Mouse (Mus musculus) left cerebral cortex, postnatal 14 days (tissue): ENCODE measurements around the gene Pcyt1b. TPM values are rescaled to one million over a fixed set of nuclear protein-coding genes. Genes with fewer than 3 reads are reported as not detected.

Source experiments
- DNase-seq, 2 experiments: peaks; one replicate each; pipeline ENCODE4 v3.0.0; 2021 to 2022; ENCODE audit warnings: low spot score in 2 of 2, mixed read lengths in 1 of 2
- intact Hi-C: fragments of 180-260 bp; cut with DNase I; formaldehyde crosslinking; loops from one replicate; pipeline ENCODE4 v1.15.1; 2025
- long read RNA-seq, 2 experiments: library from polyadenylated mRNA; stranded (forward); transcript quantifications; one replicate each; pipeline ENCODE4 v2.0.0; 2021
- total RNA-seq, 2 experiments: library from RNA; stranded (reverse); gene quantifications; 2 replicates each; pipeline ENCODE4 v1.2.3; 2021

Pcyt1b gene
- 10 to 100 TPM; 44.5 to 44.6 TPM for total RNA-seq
- long read RNA-seq, experiment 1, full-length matches to known transcripts, result 3 of 11 reads
- long read RNA-seq, experiment 1, partial matches to known transcripts, result 8 of 11 reads
- long read RNA-seq, experiment 1, other reads (novel, unspliced or antisense), result 0 of 11 reads
- long read RNA-seq, experiment 2, full-length matches to known transcripts, result 5 of 8 reads
- long read RNA-seq, experiment 2, partial matches to known transcripts, result 0 of 8 reads
- long read RNA-seq, experiment 2, other reads (novel, unspliced or antisense), result 3 of 8 reads

DNA sequence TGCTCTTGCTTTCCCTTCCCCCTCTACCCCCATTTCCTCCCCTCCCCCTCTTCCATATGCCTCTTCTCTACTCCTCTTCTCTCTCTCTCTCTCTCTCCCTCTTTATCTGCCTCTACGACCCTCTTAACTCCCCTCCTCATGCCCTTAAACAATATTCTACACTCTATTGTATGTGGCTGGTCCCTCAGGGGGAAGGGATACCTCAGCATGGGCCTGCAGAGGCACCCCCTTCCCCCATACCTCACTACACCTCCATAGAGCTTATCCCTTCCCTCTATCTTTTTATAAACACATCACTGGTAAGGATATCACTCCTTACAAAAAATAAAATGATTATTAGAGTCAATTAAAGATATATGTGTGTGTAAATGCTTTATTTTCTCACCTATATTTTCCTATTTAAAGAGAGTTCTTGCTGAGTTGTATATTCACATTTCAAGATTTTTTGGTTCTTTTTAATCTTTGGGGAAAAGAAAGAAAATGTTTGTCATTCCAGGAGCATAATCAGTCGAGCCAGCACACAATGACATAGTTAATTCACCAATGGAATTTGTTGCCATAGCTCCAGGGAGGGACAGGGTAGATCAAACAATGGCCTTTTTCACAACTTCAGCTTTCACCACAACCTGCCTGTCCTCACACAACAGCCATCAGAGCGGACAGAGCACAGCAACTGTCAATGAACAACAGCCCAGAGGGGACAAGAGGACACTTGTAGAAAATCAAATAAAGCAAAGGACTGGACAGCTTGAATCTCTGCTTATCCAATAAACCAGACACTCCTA, at the start of gene Pcyt1b:
TSS of gene Pcyt1b (plus strand) at position 646 of the 785 bp plus-strand sequence.
- no peak for DNase-seq
- intact Hi-C loops, result no loop called here

DNA sequence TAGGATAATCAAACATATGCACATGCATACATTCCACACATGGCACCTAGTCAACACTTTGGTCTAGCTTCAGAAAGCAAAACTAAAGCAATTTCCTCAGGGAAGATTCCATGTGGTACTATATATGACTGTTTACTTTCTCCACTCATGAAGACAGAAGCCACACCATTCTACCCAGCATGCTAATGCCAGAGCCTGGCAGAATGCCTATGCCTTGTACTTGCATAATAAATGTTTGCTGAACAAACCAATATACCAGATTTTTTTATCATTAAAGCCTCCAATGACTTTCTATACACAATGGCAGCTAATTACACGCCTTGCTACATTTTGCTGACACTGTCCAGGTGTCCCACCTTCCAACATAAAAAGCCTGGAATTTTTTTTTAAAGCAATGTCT, 24.4 kb upstream of the Pcyt1b start:
- no peak for DNase-seq
- intact Hi-C loops, result no loop called here

DNA sequence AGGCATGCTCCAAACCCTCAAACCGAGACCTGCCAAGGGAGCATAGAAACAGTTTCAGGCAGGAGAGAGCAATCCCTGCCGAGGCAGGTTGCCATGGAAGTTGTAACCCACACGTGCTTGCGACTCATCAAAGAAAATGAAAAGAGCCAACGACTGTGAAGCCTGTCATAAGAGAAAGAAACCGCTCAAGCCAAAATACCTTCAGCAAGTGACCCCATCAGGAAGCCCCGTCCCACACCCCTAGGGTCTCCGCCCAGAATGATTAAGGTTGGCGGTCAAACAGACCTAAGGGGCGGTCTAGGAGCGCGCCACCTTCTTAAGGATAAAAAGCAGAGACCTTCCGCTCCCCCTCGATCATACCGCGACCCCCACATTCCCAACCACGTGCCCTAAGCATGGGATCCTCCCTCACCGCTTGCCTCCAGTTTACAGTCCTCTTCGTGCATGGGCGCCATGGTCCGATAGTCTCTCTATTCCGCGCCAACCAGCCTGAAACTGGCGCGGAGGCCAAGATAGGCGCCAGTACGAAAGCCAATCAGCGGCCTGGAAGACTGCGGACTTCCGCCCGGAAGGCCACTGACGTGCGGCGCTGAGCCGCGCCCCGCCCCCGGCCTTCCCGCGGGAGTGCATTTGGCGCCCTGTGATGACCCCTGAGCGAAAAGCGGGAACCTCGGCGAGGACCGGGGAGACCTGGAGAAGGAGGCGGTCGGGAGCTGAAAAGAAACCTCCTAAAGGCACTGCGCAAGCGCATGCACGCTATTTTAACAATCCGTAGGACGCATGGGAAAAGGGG, 22.8 kb upstream of the Pcyt1b start, which contains the start of gene Pola1:
TSS of gene Pola1 (minus strand) at position 499 of the 793 bp plus-strand sequence.
- peak; percentile 70 to 75 for DNase-seq
- intact Hi-C loops, result no loop called here

DNA sequence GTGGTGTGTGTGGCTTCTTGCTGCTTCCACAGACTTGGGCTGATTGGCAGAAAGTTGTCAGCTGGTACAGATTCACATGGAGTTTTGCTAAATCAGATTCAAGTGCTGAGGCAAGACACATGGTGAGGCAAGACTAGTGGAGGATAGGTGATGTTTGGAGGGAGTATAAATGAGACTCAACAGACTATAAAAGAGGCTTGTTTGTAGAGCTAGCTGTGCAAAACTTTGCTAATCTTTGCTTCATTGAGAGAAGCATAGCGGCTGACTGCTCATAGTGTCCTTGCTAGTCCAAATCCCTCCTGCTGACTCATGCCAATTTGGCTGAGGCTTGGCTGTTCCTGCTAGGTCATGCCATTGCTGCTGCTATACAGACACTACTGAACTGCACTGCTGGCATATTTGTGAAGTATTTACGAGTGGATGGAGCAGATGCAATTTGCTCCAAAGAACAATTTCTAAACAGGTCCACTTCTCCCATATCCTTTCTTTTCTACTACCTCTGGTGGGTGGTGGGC, 19.7 kb upstream of the Pcyt1b start:
- intact Hi-C loops, result no loop called here
- no peak for DNase-seq

DNA sequence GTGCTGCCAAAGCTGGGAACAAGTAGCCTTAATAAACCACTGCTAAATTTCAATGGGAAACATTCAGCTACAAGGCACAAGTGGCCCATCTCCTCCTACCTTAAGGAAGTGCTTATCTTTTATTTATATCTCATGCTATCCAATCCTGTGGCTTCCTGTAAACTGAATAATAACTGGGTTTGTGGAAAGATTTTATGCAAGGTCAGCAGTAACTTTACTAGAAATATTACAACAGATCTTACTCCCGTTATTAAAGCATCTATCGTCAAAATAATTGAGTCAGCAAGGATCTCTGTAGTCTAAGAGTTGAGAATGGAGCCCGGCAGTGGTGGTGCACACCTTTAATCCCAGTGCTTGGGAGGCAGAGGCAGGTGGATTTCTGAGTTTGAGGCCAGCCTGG, 11.1 kb upstream of the Pcyt1b start:
- no peak for DNase-seq
- intact Hi-C loops, result no loop called here

DNA sequence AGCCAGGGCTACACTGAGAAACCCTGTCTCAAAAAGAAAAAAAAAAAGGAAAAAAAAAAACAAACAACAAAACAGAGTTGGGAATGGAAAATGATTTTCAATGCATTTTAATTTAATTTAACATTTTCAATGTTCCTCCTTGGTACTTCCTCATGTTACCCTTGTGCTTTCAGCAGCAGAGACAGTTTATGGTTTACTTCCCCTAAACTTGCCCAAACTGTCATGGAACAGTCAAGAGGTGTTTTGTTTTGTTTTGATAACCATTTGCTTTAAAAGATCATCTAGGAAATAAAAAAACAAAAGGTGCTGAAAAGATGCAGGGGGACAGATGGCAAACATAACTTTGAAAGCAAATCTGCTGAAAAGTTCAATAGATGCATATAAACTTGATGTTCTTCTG, 10.6 kb upstream of the Pcyt1b start:
- intact Hi-C loops, result no loop called here
- DNase-seq, result no peak

DNA sequence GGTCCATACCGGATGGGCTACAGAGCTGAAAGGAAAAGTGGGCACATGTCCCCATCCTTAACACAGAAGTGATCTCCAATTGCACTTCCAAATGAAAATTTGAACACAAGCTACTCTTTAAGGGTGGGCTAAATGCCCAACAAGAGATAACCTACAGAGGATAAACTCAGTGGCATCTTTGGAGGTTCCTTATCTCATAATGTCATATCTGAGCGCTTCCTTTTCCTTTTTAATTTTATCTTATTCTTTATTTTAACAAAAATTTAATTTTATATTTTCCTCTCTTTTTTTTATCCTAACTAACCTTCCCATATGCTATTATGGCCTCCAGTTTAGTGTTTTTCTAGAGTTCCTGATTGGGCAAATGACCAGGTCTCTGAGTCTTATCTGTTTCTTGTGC, 3.9 kb upstream of the Pcyt1b start:
- DNase-seq, result no peak
- intact Hi-C loops, result no loop called here

DNA sequence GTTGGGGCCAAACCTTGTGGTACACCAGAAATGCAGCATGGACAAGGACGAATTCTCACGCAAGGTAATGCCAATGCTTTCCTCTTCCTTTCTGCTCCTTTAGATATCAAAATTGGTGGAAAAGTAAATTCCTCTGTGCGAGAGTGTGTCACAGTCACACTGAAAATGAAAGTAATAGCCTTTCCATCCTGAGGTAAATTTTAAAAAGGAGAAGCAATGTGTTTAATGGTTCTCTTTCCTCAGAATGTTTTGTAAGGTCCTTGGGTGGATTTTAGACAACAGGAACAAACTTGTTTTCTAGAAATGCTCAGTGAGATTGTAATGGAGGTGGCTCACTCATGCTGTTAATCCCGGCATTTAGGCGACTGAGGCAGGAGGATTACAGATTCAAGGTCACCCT, 490 bp downstream of the Pcyt1b start:
- intact Hi-C loops, result no loop called here
- DNase-seq, result no peak

DNA sequence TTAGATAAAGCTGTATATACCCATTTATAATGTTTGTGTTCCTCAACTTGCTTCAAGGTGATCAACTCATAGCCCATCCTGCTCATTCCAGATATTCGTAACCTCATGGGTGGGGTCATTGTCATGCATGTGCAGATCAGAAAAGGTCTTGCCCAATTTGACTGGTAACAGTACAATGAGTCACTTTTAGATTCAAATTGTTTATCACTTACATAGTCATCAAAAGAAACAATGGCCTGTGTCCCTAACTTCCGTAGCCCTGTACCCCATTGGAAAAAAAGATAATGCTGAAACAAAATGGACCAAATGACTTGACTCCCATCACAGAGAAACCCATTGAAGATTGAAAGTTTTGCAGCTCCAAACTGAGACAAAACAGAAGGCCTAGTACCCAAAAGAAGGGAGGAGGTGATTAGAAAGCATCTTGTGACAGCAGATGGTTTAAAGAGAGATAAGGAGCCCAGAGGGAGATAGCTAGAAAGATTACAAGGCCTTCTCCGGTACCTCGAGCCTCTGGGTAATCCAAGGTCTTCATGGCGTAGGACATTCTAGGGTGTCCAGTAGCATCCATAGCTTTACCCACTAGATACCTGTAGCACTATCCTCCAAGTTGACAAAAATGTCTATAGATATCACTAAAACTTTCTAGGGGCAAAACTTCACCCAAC, 9.4 kb downstream of the Pcyt1b start:
- DNase-seq, result no peak
- intact Hi-C loops, result no loop called here

DNA sequence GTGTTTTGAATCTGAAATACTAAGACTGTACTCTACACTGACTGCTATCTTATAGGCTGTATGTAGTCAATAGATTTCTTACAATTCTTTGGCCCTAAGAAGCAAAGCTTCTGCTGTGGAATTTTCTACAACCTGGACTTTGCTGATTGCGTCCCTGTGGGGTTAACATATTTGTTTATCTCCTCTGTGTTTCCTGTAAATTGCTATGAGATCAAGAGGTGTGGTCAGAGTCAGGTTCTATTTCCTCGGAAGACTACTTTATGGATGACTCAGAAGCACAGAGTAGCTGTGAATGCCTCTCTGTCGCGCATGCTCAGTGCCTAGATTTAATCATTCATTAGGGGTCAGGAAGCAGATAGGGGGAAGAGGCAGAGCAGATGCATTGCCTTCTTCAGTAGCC, 10.1 kb downstream of the Pcyt1b start:
- intact Hi-C loops, result no loop called here
- no peak for DNase-seq

DNA sequence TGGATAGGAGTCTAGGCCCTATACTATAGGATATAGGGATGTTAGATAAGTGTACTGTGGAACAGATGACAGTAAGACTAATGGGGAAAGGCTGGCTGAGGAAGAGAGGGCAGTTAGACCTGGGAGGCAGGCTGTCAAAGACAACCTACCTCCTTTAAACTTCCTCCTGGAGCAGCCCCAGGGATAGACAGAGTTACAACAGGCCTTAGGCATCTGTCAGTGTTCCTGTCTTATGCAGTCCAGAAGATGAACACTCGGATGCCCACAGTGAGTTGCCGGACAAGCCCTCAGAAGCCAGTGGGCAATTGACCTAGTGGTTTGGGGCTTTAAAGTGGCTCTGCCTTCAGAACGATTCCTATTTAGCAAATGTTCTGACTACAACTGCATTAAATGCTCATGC, 19.8 kb downstream of the Pcyt1b start:
- intact Hi-C loops, result no loop called here
- DNase-seq, result no peak

DNA sequence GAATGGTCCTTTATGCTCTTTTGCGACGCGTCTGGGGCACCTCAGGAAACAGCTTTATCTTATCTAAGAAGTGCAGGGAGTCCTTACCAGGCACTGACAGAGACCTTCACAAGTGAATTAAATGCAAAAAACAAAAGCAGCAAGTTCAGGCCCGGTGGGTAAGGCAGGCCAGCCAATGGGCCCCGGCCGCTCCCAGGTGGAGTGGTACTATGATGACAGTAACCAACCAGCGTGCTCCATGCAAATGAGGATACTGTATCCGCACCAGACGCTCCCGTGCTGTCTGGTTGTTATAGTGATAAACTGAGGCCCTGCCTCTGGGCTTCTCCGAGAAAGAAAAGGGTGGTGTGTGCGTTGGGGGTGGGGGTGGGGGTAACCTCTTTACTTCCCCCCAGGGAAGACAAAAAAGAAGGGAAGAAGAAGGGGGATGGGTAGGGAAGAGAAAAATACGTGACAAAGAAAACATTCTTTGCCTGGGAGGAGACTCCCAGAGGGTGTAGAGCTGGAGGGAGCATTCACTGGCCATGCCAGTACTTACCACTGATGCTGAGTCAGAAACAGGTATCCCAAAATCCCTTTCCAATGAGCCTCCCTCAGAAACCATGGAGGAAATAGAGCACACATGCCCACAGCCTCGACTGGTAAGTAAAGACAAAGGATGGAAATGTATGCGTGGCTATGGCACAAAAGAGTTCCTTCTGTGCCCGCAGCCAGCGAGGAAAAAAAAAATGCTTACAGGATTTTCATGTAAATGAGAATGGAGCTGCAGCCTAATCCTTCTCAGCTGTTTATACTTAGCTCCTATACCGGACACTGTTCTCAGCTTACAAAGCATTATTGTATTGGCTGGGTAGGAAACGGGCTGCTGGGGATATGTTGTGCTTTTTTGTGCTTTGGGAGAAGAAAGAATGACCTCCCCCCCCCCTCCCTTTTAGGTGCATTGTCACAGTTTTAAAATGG, 20.5 kb downstream of the Pcyt1b start:
- DNase-seq, result peak; percentile 64 to 84
- intact Hi-C loops, result no loop called here

DNA sequence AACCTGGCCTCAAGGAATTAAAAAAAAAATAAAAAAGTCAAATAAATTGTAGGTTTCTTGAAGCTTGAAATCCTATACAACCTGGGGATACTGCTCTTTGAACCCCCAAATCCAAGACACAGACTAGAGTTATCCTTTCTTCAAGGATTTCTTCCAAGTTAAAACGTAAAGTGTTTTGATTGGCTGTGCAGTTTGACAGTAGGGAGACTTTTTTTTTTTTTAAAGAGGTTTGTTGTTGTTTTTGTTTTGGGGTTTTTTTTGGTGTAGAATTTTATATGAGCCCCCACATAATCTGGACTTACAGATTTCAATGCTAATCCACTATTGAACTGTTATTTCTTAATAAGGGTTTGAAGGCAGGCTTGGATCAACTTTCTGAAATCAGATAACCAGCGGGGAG, 21.6 kb downstream of the Pcyt1b start:
- intact Hi-C loops, result no loop called here
- DNase-seq, result no peak

DNA sequence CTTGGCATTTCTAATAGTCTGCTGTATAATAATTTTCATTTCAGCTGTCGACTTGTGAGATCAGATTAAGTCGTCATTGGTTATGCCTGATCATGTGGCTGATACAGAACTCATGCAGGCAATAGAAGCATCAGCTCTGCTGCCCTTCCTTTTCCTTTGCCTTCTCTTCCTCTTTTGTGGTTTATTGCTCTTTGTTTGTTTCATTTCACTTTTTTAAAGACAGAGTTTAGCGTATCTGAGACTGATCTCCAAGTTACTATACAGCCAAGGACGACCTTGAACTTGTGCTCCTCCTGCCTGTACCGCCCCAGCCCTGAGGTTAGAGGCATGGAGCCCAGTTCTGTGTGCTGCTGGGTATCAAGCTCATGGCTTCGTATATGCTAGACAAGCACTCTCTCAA, 34.6 kb downstream of the Pcyt1b start:
- DNase-seq, result no peak
- intact Hi-C loops, result no loop called here

DNA sequence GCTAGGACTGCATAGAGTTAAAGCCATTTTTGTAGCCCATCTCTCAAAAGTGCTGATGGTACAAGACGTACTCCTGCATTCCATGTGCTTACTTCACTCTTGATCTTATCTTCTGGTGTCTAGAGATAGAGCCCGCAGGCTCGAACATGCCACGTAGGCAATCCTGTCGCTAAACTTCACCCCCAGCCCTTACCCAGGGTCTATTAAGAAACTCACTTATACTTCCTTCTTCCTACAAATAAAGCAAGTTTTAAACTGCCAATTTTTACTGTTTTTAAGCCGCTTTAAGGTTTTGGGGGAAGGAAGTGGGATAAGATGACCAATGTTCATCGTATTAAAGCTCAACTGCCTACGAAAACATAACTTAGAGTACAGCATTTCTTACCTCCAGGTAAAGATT, 36.0 kb downstream of the Pcyt1b start:
- DNase-seq, result no peak
- intact Hi-C loops, result no loop called here

DNA sequence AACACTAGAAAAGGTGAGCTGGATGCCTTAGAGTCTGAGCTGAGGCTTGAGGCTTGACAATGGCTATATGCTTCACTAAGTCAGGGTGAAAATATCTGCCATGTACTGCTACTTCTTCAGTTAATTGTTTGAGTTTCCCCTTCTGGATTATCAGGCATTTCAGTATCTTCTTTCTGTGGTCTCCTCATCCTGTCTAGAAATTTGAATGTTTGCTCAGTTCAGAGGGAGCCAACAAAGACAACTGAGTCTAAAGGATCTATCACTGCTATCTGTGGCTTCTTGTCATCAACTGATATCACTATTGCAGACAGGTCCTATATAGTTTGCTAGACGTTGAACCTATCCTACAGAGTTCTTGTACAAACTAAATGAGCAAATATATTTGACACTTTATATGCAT, 42.9 kb downstream of the Pcyt1b start:
- DNase-seq, result no peak
- intact Hi-C loops, result no loop called here

DNA sequence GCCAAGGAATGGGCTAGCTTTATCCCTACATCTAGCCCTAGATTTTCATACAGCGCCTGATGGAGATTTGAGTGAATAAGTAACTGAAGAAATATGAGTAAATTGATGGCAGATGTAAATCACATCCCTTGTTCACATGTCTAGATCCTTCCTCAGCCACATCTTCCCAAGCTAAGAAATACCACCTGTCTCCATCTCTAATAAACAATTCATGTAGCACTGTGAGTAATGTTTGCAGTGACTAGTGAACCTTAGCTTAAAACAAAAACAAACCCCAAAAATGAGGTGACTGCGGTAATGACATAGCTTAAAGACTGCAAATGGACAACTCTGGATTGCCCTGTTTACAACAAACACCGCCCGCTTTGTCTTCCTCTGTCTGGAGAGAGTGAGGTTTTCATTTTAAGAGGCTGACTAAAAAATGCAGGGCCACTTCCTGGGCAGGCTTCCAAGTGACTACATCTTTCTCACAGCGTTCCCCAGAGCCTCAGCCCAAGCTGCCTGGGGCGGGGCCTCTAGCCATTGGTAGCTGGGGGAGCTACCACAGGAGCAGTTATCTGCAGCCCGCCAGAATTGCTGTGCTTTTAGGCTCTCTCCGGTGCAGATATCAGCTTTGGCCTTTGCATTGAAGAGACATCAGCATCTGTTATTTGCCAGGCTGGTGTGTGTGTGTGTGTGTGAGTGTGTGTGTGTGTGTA, 46.0 kb downstream of the Pcyt1b start:
- intact Hi-C loops, result no loop called here
- peak; percentile 58 to 62 for DNase-seq

DNA sequence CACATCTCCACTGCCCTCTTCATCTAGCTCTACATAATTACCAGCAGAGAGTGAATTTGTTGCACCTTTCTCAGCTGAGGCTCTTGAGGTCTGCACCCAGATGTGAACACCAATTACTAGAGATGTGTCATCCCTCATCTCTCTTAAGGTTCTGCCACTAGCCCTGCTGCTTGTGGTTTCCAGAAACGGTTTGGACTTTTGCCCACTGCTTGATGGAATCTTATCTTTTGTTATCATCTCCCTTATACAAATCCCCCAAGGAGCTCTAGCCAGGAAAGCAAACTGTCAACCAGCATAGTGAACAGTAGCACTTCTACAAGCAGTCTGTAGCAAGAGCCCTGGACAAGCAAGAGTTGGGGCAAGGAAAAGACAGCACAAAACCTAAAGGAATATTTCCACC, 57.9 kb downstream of the Pcyt1b start:
- intact Hi-C loops, result no loop called here

More for the DNA sequence above, 57.9 kb downstream of the Pcyt1b start:
- no peak for DNase-seq
